Mouse (Mus musculus) embryonic facial prominence, embryonic 10.5 days (tissue): ENCODE data around the gene Znhit1. TPM values are rescaled to one million over a fixed set of nuclear protein-coding genes. Genes with fewer than 3 reads are reported as not detected.

Experiments
- DNase-seq: peaks from one replicate; pipeline ENCODE4 v3.0.0-alpha.2; 2017; ENCODE audit warnings: low spot score
- H3K27ac ChIP-seq: fragments of 300-500 bp; sonication (generic); replicated peaks from 2 replicates; pipeline ENCODE4 v1.5.1; 2016; ENCODE audit warnings: mild to moderate bottlenecking
- H3K27me3 ChIP-seq: fragments of 300-500 bp; sonication (generic); replicated peaks from 2 replicates; pipeline ENCODE4 v1.6.1; 2016; ENCODE audit warnings: low read depth, mild to moderate bottlenecking; ENCODE audit not compliant: poor library complexity, severe bottlenecking
- H3K36me3 ChIP-seq: fragments of 300-500 bp; sonication (generic); replicated peaks from 2 replicates; pipeline ENCODE4 v1.6.1; 2016; ENCODE audit warnings: mild to moderate bottlenecking, moderate library complexity
- H3K4me1 ChIP-seq: fragments of 300-500 bp; sonication (generic); 2 replicates; pipeline ENCODE4 v1.6.1; 2016
- H3K4me3 ChIP-seq: fragments of 300-500 bp; sonication (generic); 2 replicates; pipeline ENCODE4 v1.5.1; 2016; ENCODE audit warnings: mild to moderate bottlenecking, moderate library complexity
- H3K9me3 ChIP-seq: fragments of 300-500 bp; sonication (generic); 2 replicates; pipeline ENCODE4 v1.6.1; 2016; ENCODE audit warnings: mild to moderate bottlenecking
- WGBS: fragments of 180-500 bp; shearing (Covaris S2); methylation state at CpG from one replicate; pipeline ENCODE4 v1.1.7; 2016; 5-methylcytosine and 5-hydroxymethylcytosine counted together
- polyA plus RNA-seq: library from polyadenylated mRNA; unstranded; fragments of >200 nt; fragmentation: Nextera tagmentation; extraction: Ambion mirVana; gene quantifications from 2 replicates; pipeline ENCODE4 v1.2.1, GENCODE M21; 2016

Gene Znhit1
- polyA plus RNA-seq, 1 experiment from 2014 or later: 117 TPM

GRCm38 (mm10) chr5:136979762-136980161, 8.1 kb downstream of the Znhit1 start:
- DNase-seq: no peak
- H3K27me3 ChIP-seq: no peaks in the 10 kb centered on the region
- no peaks in the 10 kb centered on the region for H3K9me3 ChIP-seq
- no peak overlapping the region for H3K27ac ChIP-seq
- H3K36me3 ChIP-seq: peaks cover 51% of the 10 kb centered on the region
- H3K4me3 ChIP-seq: no peak overlapping the region
- WGBS: 78% methylated on average over 2 of the region's 2 CpGs
- peaks cover 5% of the 10 kb centered on the region; the same call in 1 of the 2 replicates for H3K4me1 ChIP-seq

DNA sequence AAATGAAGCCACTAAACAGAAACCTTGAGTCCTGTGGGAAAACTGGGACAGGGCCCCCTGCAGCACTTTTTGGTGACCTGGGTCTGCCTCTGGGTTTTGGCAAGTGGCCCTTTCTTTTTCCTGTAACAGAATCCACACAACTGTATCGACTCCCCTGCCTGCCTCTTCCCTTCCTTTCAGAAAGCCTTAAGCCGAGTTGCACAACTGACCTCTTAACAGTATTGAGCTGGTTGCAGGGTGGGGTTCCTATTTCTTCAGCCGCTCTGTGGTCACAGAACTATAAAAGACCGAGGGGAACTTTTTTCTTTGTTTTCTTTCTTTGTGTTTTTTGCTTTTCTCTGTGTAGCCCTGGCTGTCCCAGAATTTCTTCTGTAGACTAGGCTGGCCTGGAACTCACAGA, 10.1 kb downstream of the Znhit1 start:
- H3K4me3 ChIP-seq: no peak overlapping the region
- H3K4me1 ChIP-seq: peaks cover 5% of the 10 kb centered on the region; the same call in 1 of the 2 replicates
- WGBS: 79% methylated on average over 4 of the region's 4 CpGs
- H3K27ac ChIP-seq: no peak overlapping the region
- no peak for DNase-seq
- H3K9me3 ChIP-seq: no peaks in the 10 kb centered on the region
- peaks cover 35% of the 10 kb centered on the region for H3K36me3 ChIP-seq
- H3K27me3 ChIP-seq: no peaks in the 10 kb centered on the region

- Histone ChIP-seq H3K27me3 (no peaks in the 10 kb centered on the region), H3K9me3 (no peaks in the 10 kb centered on the region), H3K36me3 (peaks cover 9% of the 10 kb centered on the region), H3K4me3 (no peak overlapping the region), H3K27ac (no peak overlapping the region), H3K4me1 (no peaks in the 10 kb centered on the region)
- DNase-seq: no peak
- WGBS: 84% methylated on average over 8 of the region's 8 CpGs
Measured at GRCm38 (mm10) chr5:136973670-136974069, 14.2 kb downstream of the Znhit1 start.

DNA sequence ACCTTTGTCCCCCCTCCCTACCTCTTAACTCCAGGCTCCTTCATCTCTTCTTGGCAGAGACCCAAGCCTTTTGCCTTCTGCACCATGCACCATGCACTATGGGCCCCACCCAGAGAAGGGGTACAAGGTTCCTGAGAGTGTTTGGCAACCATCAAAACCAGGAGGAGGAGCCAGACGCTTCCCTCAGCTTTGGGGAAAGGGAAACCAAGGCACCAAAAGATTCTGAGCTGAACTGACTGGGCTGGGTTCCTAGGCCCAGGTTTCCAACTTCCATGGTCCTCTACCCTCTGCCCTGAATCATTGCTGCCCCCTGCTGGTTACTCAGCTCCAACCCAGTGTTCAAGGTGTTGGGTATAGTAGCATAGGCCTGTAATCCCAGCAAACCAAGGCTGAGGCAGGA, 17.1 kb downstream of the Znhit1 start:
- Histone ChIP-seq H3K4me3 (no peak overlapping the region), H3K4me1 (peaks cover 13% of the 10 kb centered on the region), H3K27me3 (no peaks in the 10 kb centered on the region), H3K27ac (no peak overlapping the region), H3K9me3 (no peaks in the 10 kb centered on the region), H3K36me3 (peaks cover 37% of the 10 kb centered on the region)
- DNase-seq: peak; percentile 59
- WGBS: 50% methylated on average over 1 of the region's 1 CpGs

DNA sequence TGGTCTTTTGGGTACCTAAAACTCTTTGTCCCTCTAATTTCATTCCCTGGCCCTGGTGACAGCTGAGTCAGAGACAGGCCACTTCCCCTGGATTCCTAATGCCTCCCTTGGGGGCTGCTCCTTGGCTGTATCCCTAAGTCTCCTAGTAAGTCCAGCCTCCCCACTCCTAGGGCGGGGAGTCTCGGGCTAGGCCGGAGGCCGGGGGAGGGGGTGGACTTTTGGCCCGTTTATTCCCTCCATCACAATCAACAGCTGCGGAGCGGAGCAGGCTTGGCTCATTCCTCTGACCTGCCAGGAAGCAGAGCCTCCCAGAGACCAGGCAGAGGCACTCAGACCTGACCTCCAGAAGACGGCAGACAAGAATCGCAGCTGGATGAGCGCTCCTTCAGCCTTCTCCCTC, 20.2 kb downstream of the Znhit1 start:
- Histone ChIP-seq H3K36me3 (peaks cover 65% of the 10 kb centered on the region), H3K27me3 (no peaks in the 10 kb centered on the region)
- WGBS: 78% methylated on average over 10 of the region's 10 CpGs

GRCm38 (mm10) chr5:136966861-136967455, 20.9 kb downstream of the Znhit1 start:
- Histone ChIP-seq H3K9me3 (no peaks in the 10 kb centered on the region), H3K27me3 (no peaks in the 10 kb centered on the region), H3K36me3 (peaks cover 65% of the 10 kb centered on the region), H3K4me1 (peaks cover 21% of the 10 kb centered on the region), H3K27ac (peak overlapping the region; percentile 61; the same call in 1 of the 2 replicates), H3K4me3 (0 out of 2 replicates have a peak overlapping the region, but pooled peaks have one; percentile 12)
- WGBS: 93% methylated on average over 4 of the region's 4 CpGs
- no peak for DNase-seq

More for the DNA sequence above, 20.2 kb downstream of the Znhit1 start:
- Histone ChIP-seq H3K4me1 (peaks cover 20% of the 10 kb centered on the region), H3K9me3 (no peaks in the 10 kb centered on the region), H3K27ac (no peak overlapping the region), H3K4me3 (no peak overlapping the region)
- no peak for DNase-seq

DNA sequence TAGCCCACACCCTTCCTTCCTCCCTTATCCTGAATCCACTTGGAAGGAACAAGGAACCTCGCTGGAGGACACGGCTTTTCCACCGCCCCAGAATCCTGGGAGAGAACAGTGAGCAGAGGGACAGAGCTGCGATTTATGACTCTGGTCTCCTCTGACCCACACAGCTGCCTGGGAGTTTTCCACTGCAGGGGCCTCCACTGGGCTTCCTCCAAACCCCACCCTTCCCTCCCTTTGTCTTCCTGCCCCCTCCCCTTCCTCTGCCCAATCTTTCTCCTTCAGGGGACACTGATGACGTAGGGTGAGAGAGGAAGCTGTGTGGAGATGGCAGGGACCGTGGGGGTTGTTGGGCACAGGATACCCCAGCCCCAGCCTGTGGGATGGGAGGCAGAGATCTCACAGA, 21.5 kb downstream of the Znhit1 start, which contains the start of gene Cldn15:
Gene Cldn15, plus strand, starts transcription at position 286 of the 400 bp plus-strand sequence.
- 80% methylated on average over 6 of the region's 6 CpGs for WGBS
- Histone ChIP-seq H3K36me3 (peaks cover 65% of the 10 kb centered on the region), H3K27ac (peak within 1 kb of the TSS; percentile 61)

GRCm38 (mm10) chr5:136965686-136966085, 22.1 kb downstream of the Znhit1 start:
- 95% methylated on average over 8 of the region's 8 CpGs for WGBS
- Histone ChIP-seq H3K4me3 (no peak overlapping the region), H3K4me1 (peaks cover 30% of the 10 kb centered on the region), H3K27me3 (no peaks in the 10 kb centered on the region), H3K36me3 (peaks cover 65% of the 10 kb centered on the region), H3K9me3 (no peaks in the 10 kb centered on the region), H3K27ac (peak overlapping the region; percentile 61; the same call in 1 of the 2 replicates)
- no peak for DNase-seq

More for the DNA sequence above, 21.5 kb downstream of the Znhit1 start, which contains the start of gene Cldn15:
- DNase-seq: no peak
- Histone ChIP-seq H3K27me3 (no peaks in the 10 kb centered on the region), H3K9me3 (no peaks in the 10 kb centered on the region), H3K4me1 (peaks cover 28% of the 10 kb centered on the region), H3K4me3 (0 out of 2 replicates have a peak within 1 kb of the TSS, but pooled peaks have one; percentile 12)

GRCm38 (mm10) chr5:136965210-136965609, 22.6 kb downstream of the Znhit1 start:
- DNase-seq: no peak
- WGBS: 94% methylated on average over 9 of the region's 9 CpGs

GRCm38 (mm10) chr5:136962966-136963540, 24.8 kb downstream of the Znhit1 start:
- no peaks in the 10 kb centered on the region for H3K9me3 ChIP-seq
- H3K4me3 ChIP-seq: peak overlapping the region; percentile 78
- peaks cover 30% of the 10 kb centered on the region for H3K4me1 ChIP-seq
- H3K36me3 ChIP-seq: peaks cover 68% of the 10 kb centered on the region
- DNase-seq: no peak
- peak overlapping the region; percentile 93; the same call in 1 of the 2 replicates for H3K27ac ChIP-seq
- 77% methylated on average over 8 of the region's 8 CpGs for WGBS
- no peaks in the 10 kb centered on the region for H3K27me3 ChIP-seq

More at GRCm38 (mm10) chr5:136965210-136965609, 22.6 kb downstream of the Znhit1 start:
- Histone ChIP-seq H3K27ac (no peak overlapping the region), H3K4me3 (no peak overlapping the region), H3K27me3 (no peaks in the 10 kb centered on the region), H3K9me3 (no peaks in the 10 kb centered on the region), H3K4me1 (peaks cover 30% of the 10 kb centered on the region), H3K36me3 (peaks cover 66% of the 10 kb centered on the region)

DNA sequence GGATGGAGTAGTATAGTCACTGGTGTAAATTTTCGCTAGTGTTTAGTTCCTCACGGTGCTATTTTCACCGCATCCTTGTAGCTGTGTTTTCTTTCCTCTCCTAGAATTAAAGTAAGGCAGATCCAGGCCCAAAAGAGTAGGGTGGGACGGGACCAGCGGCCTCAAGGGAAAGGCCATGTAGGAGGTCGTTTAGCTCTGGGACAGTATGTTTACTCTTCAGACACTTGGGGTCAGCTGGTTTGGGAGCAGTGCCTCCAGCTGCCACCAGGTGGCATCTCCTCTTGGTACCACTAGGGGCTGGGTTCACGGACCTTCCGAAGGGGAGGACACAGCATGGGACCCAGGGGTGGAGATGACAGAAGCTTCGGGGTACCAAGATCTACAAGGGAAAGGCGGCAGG, 25.3 kb downstream of the Znhit1 start:
- H3K4me3 ChIP-seq: peak overlapping the region; percentile 78
- no peaks in the 10 kb centered on the region for H3K27me3 ChIP-seq
- WGBS: 3% methylated on average over 10 of the region's 10 CpGs
- peaks cover 67% of the 10 kb centered on the region for H3K36me3 ChIP-seq
- H3K4me1 ChIP-seq: peaks cover 30% of the 10 kb centered on the region
- peak; percentile 85 for DNase-seq
- no peaks in the 10 kb centered on the region for H3K9me3 ChIP-seq
- peak overlapping the region; percentile 93 for H3K27ac ChIP-seq

DNA sequence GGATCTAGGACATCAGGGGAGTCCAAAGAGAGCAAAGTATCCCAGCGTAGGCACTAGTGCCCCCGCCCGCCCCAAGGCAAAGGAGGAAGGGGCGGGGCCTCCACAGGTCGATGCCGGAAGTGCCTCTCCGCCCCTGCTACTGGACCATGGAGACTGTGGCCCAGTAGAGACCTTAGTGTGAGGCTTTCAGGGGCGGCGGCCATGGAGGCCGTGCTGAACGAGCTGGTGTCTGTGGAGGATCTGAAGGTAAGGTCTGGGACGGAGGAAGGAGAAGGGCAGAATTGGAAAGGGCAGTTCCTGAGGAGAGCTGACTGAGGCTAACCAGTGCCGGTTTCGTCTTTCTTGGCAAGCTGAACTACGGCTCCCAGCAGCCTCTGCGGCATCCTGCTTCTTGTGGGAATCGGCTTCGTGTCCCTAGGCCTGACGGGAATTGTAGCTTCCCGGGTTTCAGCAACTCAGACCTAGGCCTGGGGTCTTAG, 25.8 kb downstream of the Znhit1 start:
- DNase-seq: peak; percentile 91
- no peaks in the 10 kb centered on the region for H3K27me3 ChIP-seq
- peak overlapping the region; percentile 78 for H3K4me3 ChIP-seq
- H3K9me3 ChIP-seq: no peaks in the 10 kb centered on the region
- H3K4me1 ChIP-seq: peaks cover 30% of the 10 kb centered on the region
- under 1% methylated on average over 20 of the region's 20 CpGs for WGBS
- H3K27ac ChIP-seq: peak overlapping the region; percentile 93
- H3K36me3 ChIP-seq: peaks cover 67% of the 10 kb centered on the region
